Mouse (Mus musculus) lung, postnatal 0 days (tissue): Measurements from ENCODE around the gene Usp29. TPM values are rescaled to one million over a fixed set of nuclear protein-coding genes. Genes with fewer than 3 reads are reported as not detected.

Source experiments
- ATAC-seq: fragments of 200-750 bp; cut with Nextera tagmentation; 2 replicates; pipeline ENCODE4 v1.8.0; 2017; ENCODE audit warnings: moderate library complexity
- DNase-seq: peaks from one replicate; pipeline ENCODE4 v3.0.0-alpha.2; 2016; ENCODE audit warnings: low spot score
- H3K27ac ChIP-seq: fragments of 300-500 bp; sonication (generic); 2 replicates; pipeline ENCODE4 v1.5.1; 2014; ENCODE audit warnings: antibody characterized with exemption, mild to moderate bottlenecking, low read length, mixed read lengths
- H3K27me3 ChIP-seq: fragments of 300-500 bp; sonication (generic); replicated peaks from 2 replicates; pipeline ENCODE4 v1.6.1; 2014; ENCODE audit warnings: low read length, mixed read lengths; ENCODE audit not compliant: insufficient read depth
- H3K36me3 ChIP-seq: fragments of 300-500 bp; sonication (generic); 2 replicates; pipeline ENCODE4 v1.6.1; 2014; ENCODE audit warnings: low read length, mixed read lengths; ENCODE audit not compliant: insufficient read depth
- H3K4me1 ChIP-seq: fragments of 300-500 bp; sonication (generic); 2 replicates; pipeline ENCODE4 v1.6.1; 2014; ENCODE audit warnings: antibody characterized with exemption, low read depth, low read length, mixed read lengths; ENCODE audit not compliant: insufficient read depth
- H3K4me2 ChIP-seq: fragments of 300-500 bp; sonication (generic); replicated peaks from 2 replicates; pipeline ENCODE4 v1.6.1; 2014; ENCODE audit warnings: low read depth, mild to moderate bottlenecking, low read length, moderate library complexity, mixed read lengths
- H3K4me3 ChIP-seq: fragments of 300-500 bp; sonication (generic); 2 replicates; pipeline ENCODE4 v1.5.1; 2014; ENCODE audit warnings: low read depth, low read length
- H3K9ac ChIP-seq: fragments of 300-500 bp; sonication (generic); replicated peaks from 2 replicates; pipeline ENCODE4 v1.6.1; 2014; ENCODE audit warnings: low read depth, mild to moderate bottlenecking
- H3K9me3 ChIP-seq: fragments of 300-500 bp; sonication (generic); 2 replicates; pipeline ENCODE4 v1.6.1; 2016; ENCODE audit warnings: low read length, mixed read lengths
- CTCF ChIP-seq: IDR thresholded peaks from 2 replicates; pipeline ENCODE4 v1.5.1; 2016; ENCODE audit warnings: antibody characterized with exemption, mild to moderate bottlenecking
- EP300 ChIP-seq: IDR thresholded peaks from 2 replicates; pipeline ENCODE4 v1.6.1; 2016; ENCODE audit warnings: antibody characterized with exemption, mild to moderate bottlenecking, control low read depth
- WGBS: fragments of 180-500 bp; shearing (Covaris S2); extraction: QIAGEN DNeasy Blood & Tissue Kit; methylation state at CpG from one replicate; pipeline ENCODE4 v1.1.7; 2014; 5-methylcytosine and 5-hydroxymethylcytosine counted together
- polyA plus RNA-seq: library from polyadenylated mRNA; unstranded; fragments of >200 nt; fragmentation: Nextera tagmentation; extraction: Ambion mirVana; gene quantifications from 2 replicates; pipeline ENCODE4 v1.2.1, GENCODE M21; 2015

Usp29 gene
- polyA plus RNA-seq, 1 experiment from 2014 or later = 1.1 TPM

GRCm38 (mm10) chr7:6787000-6787399 lies 56.6 kb downstream of the Usp29 start:
- Histone ChIP-seq H3K27me3 (no peaks in the 10 kb centered on the region), H3K4me2 (no peak overlapping the region), H3K27ac (no peak overlapping the region), H3K4me1 (peaks cover 10% of the 10 kb centered on the region; the same call in 1 of the 2 replicates), H3K4me3 (no peak overlapping the region), H3K36me3 (no peaks in the 10 kb centered on the region), H3K9ac (no peak overlapping the region), H3K9me3 (no peaks in the 10 kb centered on the region)
- DNase-seq (peak; percentile 39), ATAC-seq (peak; percentile 60)
- WGBS = 40% methylated on average over 2 of the region's 2 CpGs
- no peak for TF ChIP-seq CTCF
- TF ChIP-seq EP300 = peak; percentile 79

DNA sequence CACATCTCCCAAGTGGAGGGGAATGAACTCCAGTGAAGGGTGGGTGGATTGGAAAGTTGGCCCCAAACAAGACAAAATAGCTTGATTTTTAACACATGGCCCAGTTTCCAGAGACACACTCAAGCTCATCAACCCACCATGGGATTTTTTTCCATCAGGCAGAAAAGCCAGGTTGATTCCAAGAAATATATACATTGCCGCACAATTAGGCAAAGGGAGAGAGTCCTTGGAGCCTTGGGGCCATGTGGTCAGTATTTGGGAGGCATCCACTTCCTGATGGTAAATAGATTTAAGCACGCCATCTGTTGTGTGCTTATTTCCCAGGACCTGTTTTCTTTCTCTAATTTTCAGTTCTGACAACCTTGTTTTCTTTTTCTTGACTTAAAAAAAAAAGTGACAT lies 57.7 kb downstream of the Usp29 start:
- Histone ChIP-seq H3K4me3 (no peak overlapping the region), H3K4me1 (peaks cover 10% of the 10 kb centered on the region; the same call in 1 of the 2 replicates), H3K9ac (no peak overlapping the region), H3K27ac (no peak overlapping the region), H3K9me3 (no peaks in the 10 kb centered on the region), H3K4me2 (no peak overlapping the region), H3K27me3 (no peaks in the 10 kb centered on the region), H3K36me3 (no peaks in the 10 kb centered on the region)
- DNase-seq = no peak
- TF ChIP-seq EP300 (no peak), CTCF (no peak)
- no peak for ATAC-seq
- 80% methylated on average over 2 of the region's 2 CpGs for WGBS

- ATAC-seq = peak; percentile 60
- 57% methylated on average over 9 of the region's 9 CpGs for WGBS
- H3K4me3 ChIP-seq = no peak overlapping the region
These were observed 61.1 kb downstream of the Usp29 start for GRCm38 (mm10) chr7:6791286-6792065.

GRCm38 (mm10) chr7:6793240-6793639 lies 62.9 kb downstream of the Usp29 start:
- no peak for ATAC-seq
- H3K36me3 ChIP-seq = no peaks in the 10 kb centered on the region
- no peak overlapping the region for H3K4me2 ChIP-seq
- H3K9ac ChIP-seq = no peak overlapping the region
- no peak overlapping the region for H3K4me3 ChIP-seq
- TF ChIP-seq EP300 (no peak), CTCF (no peak)
- H3K27ac ChIP-seq = no peak overlapping the region
- no peaks in the 10 kb centered on the region for H3K27me3 ChIP-seq
- DNase-seq = no peak
- H3K9me3 ChIP-seq = no peaks in the 10 kb centered on the region
- H3K4me1 ChIP-seq = no peaks in the 10 kb centered on the region
- 81% methylated on average over 6 of the region's 6 CpGs for WGBS

More at GRCm38 (mm10) chr7:6791286-6792065, 61.1 kb downstream of the Usp29 start:
- H3K27me3 ChIP-seq = no peaks in the 10 kb centered on the region
- no peak overlapping the region for H3K4me2 ChIP-seq
- no peaks in the 10 kb centered on the region for H3K9me3 ChIP-seq
- TF ChIP-seq CTCF (no peak), EP300 (no peak)
- peak; percentile 82 for DNase-seq
- no peaks in the 10 kb centered on the region; the same call in 1 of the 2 replicates for H3K4me1 ChIP-seq
- no peak overlapping the region for H3K27ac ChIP-seq
- H3K36me3 ChIP-seq = no peaks in the 10 kb centered on the region
- H3K9ac ChIP-seq = no peak overlapping the region

GRCm38 (mm10) chr7:6793811-6794210 lies 63.4 kb downstream of the Usp29 start:
- Histone ChIP-seq H3K4me2 (no peak overlapping the region), H3K27me3 (no peaks in the 10 kb centered on the region), H3K36me3 (no peaks in the 10 kb centered on the region), H3K4me1 (no peaks in the 10 kb centered on the region), H3K9me3 (no peaks in the 10 kb centered on the region), H3K9ac (no peak overlapping the region), H3K4me3 (no peak overlapping the region), H3K27ac (no peak overlapping the region)
- no peak for TF ChIP-seq EP300
- TF ChIP-seq CTCF = no peak
- no peak for ATAC-seq
- DNase-seq = no peak
- 80% methylated on average over 3 of the region's 3 CpGs for WGBS

DNA sequence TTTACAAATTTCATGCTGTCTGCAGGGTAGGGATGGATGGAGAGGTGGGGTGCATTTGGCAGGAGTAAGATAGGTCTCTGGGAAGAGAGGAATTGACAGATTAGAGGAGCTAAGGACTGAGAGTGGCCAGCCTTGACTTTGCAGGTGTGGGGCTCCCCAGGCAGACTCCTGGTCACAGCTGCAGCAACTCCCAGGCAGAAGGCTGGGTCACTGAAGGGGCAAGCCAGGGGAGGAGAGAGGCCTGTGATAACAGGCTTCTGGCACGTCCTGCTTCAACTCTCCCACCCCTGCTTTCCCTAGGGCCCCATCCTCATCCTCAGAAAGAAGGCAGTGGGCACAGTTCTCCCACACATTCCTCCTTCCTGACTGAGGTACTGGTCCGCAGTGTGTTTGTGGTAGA lies 67.0 kb downstream of the Usp29 start:
- H3K9ac ChIP-seq = no peak overlapping the region
- no peak overlapping the region for H3K27ac ChIP-seq
- no peak for ATAC-seq
- H3K4me2 ChIP-seq = no peak overlapping the region
- WGBS = 53% methylated on average over 2 of the region's 2 CpGs
- TF ChIP-seq CTCF = no peak
- no peak for TF ChIP-seq EP300
- no peaks in the 10 kb centered on the region for H3K9me3 ChIP-seq
- no peak for DNase-seq
- no peak overlapping the region for H3K4me3 ChIP-seq
- no peaks in the 10 kb centered on the region for H3K27me3 ChIP-seq
- no peaks in the 10 kb centered on the region for H3K36me3 ChIP-seq
- no peaks in the 10 kb centered on the region for H3K4me1 ChIP-seq
